Mouse (Mus musculus) left cerebral cortex, postnatal 4 days (tissue): ENCODE measurements around the gene Ctcf. TPM values are rescaled to one million over a fixed set of nuclear protein-coding genes. Genes with fewer than 3 reads are reported as not detected.
"Not testable (repeated sequence)": the region's sequence is repeated elsewhere in the genome, so short reads cannot be mapped to it uniquely, and the experiment has no call there.

Experiments used
- DNase-seq: peaks from one replicate; pipeline ENCODE4 v3.0.0-alpha.2; 2022
- intact Hi-C: fragments of 180-260 bp; cut with DNase I; formaldehyde crosslinking; loops from one replicate; pipeline ENCODE4 v1.15.1; 2025
- total RNA-seq, 2 experiments: library from RNA; stranded (reverse); gene quantifications; 2 replicates each; pipeline ENCODE4 v1.2.3; 2021

The Ctcf gene
- total RNA-seq = 10 to 100 TPM; 80.8 to 82.2 TPM

DNA sequence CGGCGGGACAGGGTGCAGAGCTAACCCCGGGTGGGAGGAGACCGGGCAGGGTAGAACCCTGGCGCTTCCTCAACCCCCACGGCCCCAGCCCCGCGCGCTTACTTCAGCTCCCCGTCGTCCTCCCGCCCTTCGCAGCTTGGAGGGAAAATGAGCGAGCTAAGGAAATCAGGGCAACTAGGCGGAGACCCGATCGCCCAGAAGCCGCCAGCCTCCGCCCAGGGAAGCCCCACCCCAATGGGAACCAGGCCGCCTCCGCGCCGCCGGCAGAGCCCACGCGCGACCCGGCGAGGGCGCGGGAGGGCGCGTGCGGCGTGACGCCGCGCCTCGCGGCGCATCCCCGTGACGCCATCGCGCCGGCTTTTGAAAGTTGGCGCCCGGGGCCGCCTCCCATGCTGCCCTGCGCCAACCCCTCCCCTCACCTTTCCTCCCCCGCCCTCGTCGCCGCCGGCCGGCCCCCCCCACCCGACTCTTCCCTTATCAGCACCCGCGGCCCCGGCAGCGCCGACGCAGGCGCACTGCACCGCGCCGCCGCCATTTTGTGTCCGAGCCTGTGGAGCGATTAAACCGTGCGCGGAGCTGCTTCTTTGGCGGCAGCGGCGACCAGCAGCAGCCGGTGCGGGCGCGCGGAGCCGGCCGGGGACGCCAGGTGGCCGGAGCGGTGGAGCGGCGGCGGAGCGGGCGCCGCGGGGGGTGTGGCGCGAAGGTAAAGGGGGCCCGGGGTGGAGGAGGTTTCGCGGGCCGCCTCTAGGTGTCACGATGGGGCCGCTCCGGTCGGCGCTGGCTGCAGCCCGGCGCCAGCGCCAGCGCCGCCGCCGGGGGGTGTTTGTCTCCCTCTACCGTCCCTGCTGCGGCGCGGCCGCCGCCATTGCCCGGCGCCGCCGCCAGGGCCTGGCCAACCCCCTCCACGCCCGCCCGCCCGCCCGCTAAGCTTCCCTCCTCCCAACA lies at the start of gene Ctcf:
Gene Ctcf, plus strand, starts transcription at position 551 of the 945 bp plus-strand sequence.
- peak; percentile 98 for DNase-seq
- intact Hi-C loops = no loop called here

- no peak for DNase-seq
- intact Hi-C loops = no loop called here
Observed at GRCm38 (mm10) chr8:105592431-105592830, 43.9 kb upstream of the Ctcf start.

DNA sequence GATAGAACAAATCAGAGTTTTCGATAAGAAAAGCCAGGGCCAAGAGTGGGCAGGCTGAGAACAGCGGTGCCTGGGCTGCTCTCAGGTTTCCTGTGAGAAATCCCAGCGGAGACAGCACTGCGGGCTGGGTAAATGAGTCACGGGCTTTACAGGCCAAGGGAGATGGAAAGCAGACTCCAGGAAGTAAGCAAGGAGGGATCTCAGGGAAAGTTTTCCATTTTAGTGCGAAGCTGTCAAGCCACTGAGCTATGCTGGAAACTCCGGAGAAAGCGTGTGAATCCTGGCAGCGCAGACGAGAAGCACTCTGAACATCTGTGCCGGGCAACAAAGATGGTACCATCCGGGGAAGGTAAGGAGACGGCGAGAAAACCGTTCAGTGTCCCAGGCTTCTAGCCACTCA lies 42.5 kb upstream of the Ctcf start:
- intact Hi-C loops = no loop called here
- DNase-seq = no peak

DNA sequence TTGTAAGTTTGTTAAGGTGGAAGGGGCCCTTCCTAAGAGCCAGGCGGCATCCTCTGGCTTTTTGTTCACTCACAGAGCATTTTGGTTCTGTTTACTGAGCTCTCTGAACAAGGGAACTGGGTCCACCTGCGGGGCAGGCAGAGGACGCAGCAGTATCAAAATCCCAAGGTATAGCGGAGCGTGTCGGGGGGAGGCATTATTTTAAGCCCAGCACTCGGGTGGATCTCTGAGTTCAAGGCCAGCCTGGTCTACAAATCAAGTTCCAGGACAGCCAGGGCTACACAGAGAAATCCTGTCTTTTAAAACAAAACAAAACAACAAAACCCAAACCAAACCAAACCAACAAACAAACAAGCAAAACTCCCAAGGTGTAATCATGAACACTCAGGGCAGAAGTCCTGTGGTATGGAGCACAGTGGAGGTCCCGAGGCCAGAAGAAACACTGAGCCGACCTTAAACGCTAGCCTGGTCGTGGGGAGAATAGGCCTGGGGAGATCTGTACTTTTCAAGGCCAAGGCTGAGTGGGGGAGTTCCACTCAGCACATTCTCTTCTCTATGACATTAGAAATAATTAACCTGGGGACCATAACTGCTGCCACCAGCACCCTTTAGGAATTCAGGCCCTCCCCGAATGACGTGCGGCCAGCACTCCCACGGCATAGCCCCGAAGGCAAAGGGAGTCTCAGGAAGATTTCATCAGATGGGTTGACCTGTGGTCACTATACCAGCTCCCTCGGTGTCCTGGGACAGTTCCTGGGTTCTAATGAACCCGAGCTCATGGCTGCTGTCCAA lies 41.7 kb upstream of the Ctcf start:
- intact Hi-C loops = no loop called here
- no peak for DNase-seq

DNA sequence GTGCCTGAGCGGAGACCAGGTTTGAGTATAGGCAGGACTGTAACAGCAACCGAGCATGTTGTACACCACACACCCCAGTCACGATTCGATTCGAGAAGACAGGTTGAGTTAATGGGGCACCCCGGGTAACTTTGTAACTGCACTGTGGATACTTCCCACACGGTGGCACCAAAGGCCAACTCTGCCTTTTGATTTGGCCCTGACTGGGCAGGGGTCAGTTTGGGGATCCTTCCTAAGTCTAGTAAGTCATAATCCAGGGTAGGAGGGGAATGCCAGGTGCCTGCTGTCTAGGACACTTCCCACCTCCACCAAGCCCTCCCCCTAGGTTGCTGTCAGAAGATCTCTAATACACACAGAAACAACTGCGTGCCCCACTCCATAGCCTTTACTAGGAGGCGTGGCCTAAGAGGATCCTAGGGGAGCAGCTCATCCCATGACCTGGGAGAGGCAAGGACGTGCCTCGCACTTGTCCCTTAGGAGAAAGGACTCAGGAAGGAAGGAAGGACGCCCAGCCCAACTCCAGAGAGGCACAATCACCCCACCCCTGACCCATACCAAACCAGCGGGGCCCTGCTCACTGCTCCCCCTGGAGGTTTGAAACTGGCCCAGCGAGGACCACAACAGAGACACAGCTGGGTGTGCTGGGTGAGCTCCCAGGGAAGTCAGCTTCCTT lies 39.9 kb upstream of the Ctcf start:
- peak; percentile 45 for DNase-seq
- intact Hi-C loops = no loop called here

- no peak for DNase-seq
- intact Hi-C loops = no loop called here
Observed at GRCm38 (mm10) chr8:105598777-105599176, 37.6 kb upstream of the Ctcf start.

GRCm38 (mm10) chr8:105601301-105601700 lies 35.1 kb upstream of the Ctcf start:
- DNase-seq = no peak
- intact Hi-C loops = no loop called here

GRCm38 (mm10) chr8:105602540-105602939 lies 33.8 kb upstream of the Ctcf start:
- intact Hi-C loops = not testable (repeated sequence)

GRCm38 (mm10) chr8:105604804-105605381 lies 31.5 kb upstream of the Ctcf start, which contains the start of gene Ripor1:
Gene Ripor1 (plus strand): TSS chr8:105605255.
- peak; percentile 83 for DNase-seq
- intact Hi-C loops = loop anchor here (5.0 kb wide), 1 partner anchor 38 kb away; the partner anchor contains the start of gene Atp6v0d1

More at GRCm38 (mm10) chr8:105602540-105602939, 33.8 kb upstream of the Ctcf start:
- not testable (repeated sequence) for DNase-seq

GRCm38 (mm10) chr8:105605491-105606188 lies 30.7 kb upstream of the Ctcf start:
- intact Hi-C loops = loop anchor here (5.0 kb wide), 1 partner anchor 38 kb away; the partner anchor contains the start of gene Atp6v0d1
- DNase-seq = no peak

GRCm38 (mm10) chr8:105606189-105607023 lies 30.0 kb upstream of the Ctcf start:
- DNase-seq = peak; percentile 91
- intact Hi-C loops = loop anchor here (5.0 kb wide), 1 partner anchor 39 kb away; the partner anchor contains the start of gene Atp6v0d1

DNA sequence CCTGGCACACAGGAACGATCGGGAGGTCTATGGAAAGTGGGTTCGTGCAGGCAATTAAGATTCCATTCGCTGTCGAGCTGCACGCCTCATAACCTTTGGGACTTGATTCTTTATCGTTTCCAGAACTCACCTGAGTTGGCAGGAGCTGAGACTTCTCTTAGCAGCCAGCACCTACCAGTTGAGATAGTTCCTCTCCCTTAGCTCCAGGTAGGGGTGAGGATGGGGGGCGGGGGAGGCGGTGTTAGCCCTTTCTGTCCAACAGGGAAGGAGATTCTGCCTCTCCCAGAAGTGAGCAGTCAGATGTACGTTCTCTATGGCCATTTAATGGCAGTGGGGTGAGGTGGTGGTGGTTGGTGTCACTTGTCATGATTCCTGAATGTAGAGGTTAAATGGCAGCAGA lies 29.3 kb upstream of the Ctcf start:
- no peak for DNase-seq

DNA sequence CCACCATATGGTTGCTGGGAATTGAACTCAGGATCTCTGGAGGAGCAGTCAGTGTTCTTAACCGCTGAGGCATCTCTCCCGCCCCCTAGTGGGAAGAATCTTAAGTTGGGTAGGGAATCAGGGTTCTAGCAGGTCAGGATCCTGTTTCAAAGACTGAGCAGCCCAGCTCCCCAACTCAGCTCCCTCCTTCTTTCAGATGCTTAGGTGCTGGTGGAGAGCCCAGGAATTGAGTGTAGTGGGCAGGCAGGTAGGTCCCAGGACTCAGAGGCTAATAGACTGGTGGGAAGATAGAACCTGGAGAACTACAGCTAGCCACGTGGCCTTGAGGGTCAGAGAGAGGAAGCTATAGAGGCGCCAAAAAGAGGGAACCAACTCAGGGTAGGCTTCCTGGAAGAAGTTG lies 28.7 kb upstream of the Ctcf start:
- no peak for DNase-seq
- intact Hi-C loops = loop anchor here (5.0 kb wide), 1 partner anchor 40 kb away; the partner anchor contains the start of gene Atp6v0d1

More for the DNA sequence above, 29.3 kb upstream of the Ctcf start:
- intact Hi-C loops = loop anchor here (5.0 kb wide), 1 partner anchor 40 kb away; the partner anchor contains the start of gene Atp6v0d1

GRCm38 (mm10) chr8:105609355-105609754 lies 27.0 kb upstream of the Ctcf start:
- intact Hi-C loops = loop anchor here (5.0 kb wide), 1 partner anchor 42 kb away; the partner anchor contains the start of gene Atp6v0d1

GRCm38 (mm10) chr8:105609771-105610170 lies 26.6 kb upstream of the Ctcf start:
- intact Hi-C loops = loop anchor here (5.0 kb wide), 1 partner anchor 42 kb away; the partner anchor contains the start of gene Atp6v0d1
- no peak for DNase-seq

More at GRCm38 (mm10) chr8:105609355-105609754, 27.0 kb upstream of the Ctcf start:
- no peak for DNase-seq

- intact Hi-C loops = no loop called here
- no peak for DNase-seq
Observed at GRCm38 (mm10) chr8:105611836-105612235, 24.5 kb upstream of the Ctcf start.

- intact Hi-C loops = no loop called here
- no peak for DNase-seq
Observed at GRCm38 (mm10) chr8:105613037-105613436, 23.3 kb upstream of the Ctcf start.

- intact Hi-C loops = no loop called here
- no peak for DNase-seq
Observed at GRCm38 (mm10) chr8:105613830-105614511, 22.4 kb upstream of the Ctcf start.
